Mouse (Mus musculus) midbrain, postnatal 0 days (tissue): ENCODE data around the gene Necab3. TPM values are rescaled to one million over a fixed set of nuclear protein-coding genes. Genes with fewer than 3 reads are reported as not detected.

Experiments
- ATAC-seq: fragments of 200-750 bp; cut with Nextera tagmentation; 2 replicates; pipeline ENCODE4 v1.8.0; 2017; ENCODE audit warnings: moderate number of reproducible peaks, mild to moderate bottlenecking, moderate TSS enrichment, moderate library complexity; ENCODE audit not compliant: low FRiP score
- DNase-seq: peaks from one replicate; pipeline ENCODE4 v3.0.0-alpha.2; 2015; ENCODE audit warnings: low spot score
- H3K27ac ChIP-seq: fragments of 300-500 bp; sonication (generic); 2 replicates; pipeline ENCODE4 v1.5.1; 2014; ENCODE audit warnings: low read depth, mild to moderate bottlenecking, low read length, mixed read lengths
- H3K27me3 ChIP-seq: fragments of 300-500 bp; sonication (generic); 2 replicates; pipeline ENCODE4 v1.6.1; 2014; ENCODE audit warnings: low read length, control low read depth, mixed read lengths; ENCODE audit not compliant: insufficient read depth
- H3K36me3 ChIP-seq: fragments of 300-500 bp; sonication (generic); 2 replicates; pipeline ENCODE4 v1.6.1; 2014; ENCODE audit warnings: low read length, control low read depth, mixed read lengths; ENCODE audit not compliant: insufficient read depth
- H3K4me1 ChIP-seq: fragments of 300-500 bp; sonication (generic); 2 replicates; pipeline ENCODE4 v1.6.1; 2014; ENCODE audit warnings: mild to moderate bottlenecking, control low read depth, antibody characterized with exemption, low read length, mixed read lengths; ENCODE audit not compliant: insufficient read depth
- H3K4me2 ChIP-seq: fragments of 300-500 bp; sonication (generic); 2 replicates; pipeline ENCODE4 v1.6.1; 2014; ENCODE audit warnings: low read depth, mild to moderate bottlenecking, low read length, mixed read lengths; ENCODE audit not compliant: poor library complexity, severe bottlenecking
- H3K4me3 ChIP-seq: fragments of 300-500 bp; sonication (generic); 2 replicates; pipeline ENCODE4 v1.5.1; 2014; ENCODE audit warnings: low read depth, mild to moderate bottlenecking, low read length, moderate library complexity
- H3K9ac ChIP-seq: fragments of 300-500 bp; sonication (generic); replicated peaks from 2 replicates; pipeline ENCODE4 v1.6.1; 2014; ENCODE audit warnings: mild to moderate bottlenecking, low read length, moderate library complexity, mixed read lengths; ENCODE audit not compliant: poor library complexity, severe bottlenecking
- H3K9me3 ChIP-seq: fragments of 300-500 bp; sonication (generic); 2 replicates; pipeline ENCODE4 v1.6.1; 2016; ENCODE audit warnings: low read length, control low read depth
- CTCF ChIP-seq: IDR thresholded peaks from 2 replicates; pipeline ENCODE4 v1.5.1; 2016; ENCODE audit warnings: antibody characterized with exemption, mild to moderate bottlenecking
- WGBS: fragments of 180-500 bp; shearing (Covaris S2); extraction: QIAGEN DNeasy Blood & Tissue Kit; methylation state at CpG from one replicate; pipeline ENCODE4 v1.1.7; 2014; 5-methylcytosine and 5-hydroxymethylcytosine counted together
- polyA plus RNA-seq: library from polyadenylated mRNA; unstranded; fragments of >200 nt; fragmentation: Nextera tagmentation; extraction: Ambion mirVana; gene quantifications from 2 replicates; pipeline ENCODE4 v1.2.1, GENCODE M21; 2015
- total RNA-seq: library from RNA; depleted of rRNA; stranded (reverse); fragments of >200 nt; gene quantifications from 2 replicates; pipeline ENCODE4 v1.2.3, GENCODE M21; 2014; rRNA removed

Gene Necab3
- total and polyA plus RNA-seq, 2 experiments from 2014 or later = 18.1 to 27.7 TPM

DNA sequence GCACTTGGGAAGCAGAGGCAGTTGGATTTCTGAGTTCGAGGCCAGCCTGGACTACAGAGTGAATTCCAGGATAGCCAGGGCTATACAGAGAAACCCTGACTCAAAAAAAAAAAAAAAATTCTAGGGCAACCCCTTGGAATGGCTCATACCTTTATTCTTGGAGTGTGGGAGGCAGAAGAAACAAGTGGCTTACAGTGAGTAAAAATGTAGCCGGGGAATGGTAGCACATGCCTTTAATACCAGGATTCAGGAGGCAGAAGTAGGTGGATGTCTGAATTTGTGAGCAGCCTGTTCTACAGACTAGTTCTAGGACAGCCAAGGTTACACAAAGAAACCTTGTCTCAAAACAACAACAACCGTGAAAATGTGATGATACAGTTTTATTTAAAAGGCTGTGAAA is 57.9 kb downstream of the Necab3 start:
- no peak for TF ChIP-seq CTCF
- ATAC-seq = no peak
- WGBS = 86% methylated on average over 3 of the region's 3 CpGs

DNA sequence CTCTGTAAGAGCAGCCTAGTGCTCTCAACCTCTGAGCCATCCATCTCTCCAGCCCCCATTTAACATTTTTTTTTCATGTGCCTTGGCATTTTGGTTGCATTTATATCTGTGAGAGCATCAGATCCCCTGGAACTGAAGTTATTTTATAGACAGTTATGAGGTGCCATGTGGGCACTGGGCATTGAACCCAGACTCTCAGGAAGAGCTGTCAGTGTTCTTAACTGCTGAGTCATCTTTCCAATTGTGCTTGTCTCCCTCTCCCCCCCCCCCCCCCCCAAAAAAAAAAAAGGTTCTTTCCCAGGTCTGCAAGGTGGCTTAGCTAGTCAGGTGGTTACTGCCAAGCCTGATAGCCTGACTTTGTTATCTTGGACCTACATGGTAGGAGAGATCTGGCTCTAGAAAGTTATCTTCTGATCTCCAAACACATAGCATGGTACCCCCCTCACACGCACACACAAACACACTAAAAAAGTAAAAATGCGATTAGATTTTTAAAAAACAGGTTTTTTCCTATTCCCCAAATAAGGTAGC is 58.9 kb downstream of the Necab3 start:
- WGBS = 96% methylated on average over 2 of the region's 2 CpGs
- no peak for DNase-seq

More for the DNA sequence above, 57.9 kb downstream of the Necab3 start:
- DNase-seq = no peak
- H3K4me1 ChIP-seq = no peaks in the 10 kb centered on the region
- H3K27ac ChIP-seq = no peak overlapping the region
- no peak overlapping the region for H3K4me3 ChIP-seq
- no peaks in the 10 kb centered on the region for H3K27me3 ChIP-seq
- H3K4me2 ChIP-seq = no peak overlapping the region
- no peaks in the 10 kb centered on the region; the same call in 1 of the 2 replicates for H3K36me3 ChIP-seq
- H3K9me3 ChIP-seq = no peaks in the 10 kb centered on the region
- H3K9ac ChIP-seq = no peak overlapping the region

DNA sequence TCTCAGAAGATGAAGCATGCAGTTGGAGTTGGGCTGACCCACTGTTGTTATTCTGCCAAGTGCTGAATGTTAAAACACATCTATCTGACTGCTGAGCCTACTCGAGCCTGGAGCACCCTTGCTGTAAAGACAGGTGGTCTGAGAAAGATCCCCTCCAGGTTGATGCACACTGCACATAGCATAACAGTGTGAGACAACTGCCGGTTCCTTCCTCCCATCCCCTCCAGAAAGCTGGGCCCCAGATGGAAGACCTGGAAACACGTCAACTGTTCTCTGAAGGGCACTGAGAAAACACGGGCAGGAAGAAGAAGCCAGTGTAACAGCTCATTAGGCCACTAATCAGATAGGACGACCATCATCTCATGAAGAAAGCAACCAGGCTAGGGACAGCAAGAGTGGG is 60.1 kb downstream of the Necab3 start:
- WGBS = 70% methylated on average over 5 of the region's 5 CpGs
- no peak for TF ChIP-seq CTCF
- H3K27me3 ChIP-seq = no peaks in the 10 kb centered on the region
- no peak overlapping the region for H3K4me3 ChIP-seq
- ATAC-seq = no peak
- no peak overlapping the region for H3K4me2 ChIP-seq
- H3K27ac ChIP-seq = no peak overlapping the region
- no peaks in the 10 kb centered on the region for H3K9me3 ChIP-seq
- peak; percentile 37 for DNase-seq
- no peaks in the 10 kb centered on the region; the same call in 1 of the 2 replicates for H3K36me3 ChIP-seq
- no peaks in the 10 kb centered on the region for H3K4me1 ChIP-seq
- no peak overlapping the region for H3K9ac ChIP-seq

More for the DNA sequence above, 58.9 kb downstream of the Necab3 start:
- ATAC-seq = no peak
- Histone ChIP-seq H3K9me3 (no peaks in the 10 kb centered on the region), H3K9ac (no peak overlapping the region), H3K4me3 (no peak overlapping the region), H3K4me2 (no peak overlapping the region), H3K27me3 (no peaks in the 10 kb centered on the region), H3K36me3 (no peaks in the 10 kb centered on the region; the same call in 1 of the 2 replicates), H3K27ac (no peak overlapping the region), H3K4me1 (no peaks in the 10 kb centered on the region)
- TF ChIP-seq CTCF = no peak

GRCm38 (mm10) chr2:154495021-154495420 is 63.7 kb downstream of the Necab3 start:
- WGBS = 91% methylated on average over 4 of the region's 4 CpGs
- ATAC-seq (no peak), DNase-seq (no peak)
- no peak overlapping the region for H3K4me2 ChIP-seq
- H3K27me3 ChIP-seq = no peaks in the 10 kb centered on the region
- no peak for TF ChIP-seq CTCF
- no peak overlapping the region for H3K4me3 ChIP-seq
- no peak overlapping the region for H3K9ac ChIP-seq
- H3K4me1 ChIP-seq = no peaks in the 10 kb centered on the region
- no peaks in the 10 kb centered on the region for H3K9me3 ChIP-seq
- no peak overlapping the region for H3K27ac ChIP-seq
- H3K36me3 ChIP-seq = no peaks in the 10 kb centered on the region

Other genes with a start within 250 kb of the Necab3 start
- gene Cdk5rap1, start 185.9 kb downstream of the Necab3 start, total RNA-seq = 10.8 and 12.4 TPM in 2 replicates
- gene Cdk5rap1, start 185.9 kb downstream of the Necab3 start, polyA plus RNA-seq = 5.4 and 6.2 TPM in 2 replicates
- 28.0 and 32.0 TPM in 2 replicates for gene Snta1, start 150.8 kb downstream of the Necab3 start, total RNA-seq
- gene Snta1, start 150.8 kb downstream of the Necab3 start, polyA plus RNA-seq = 15.4 and 15.8 TPM in 2 replicates
- gene Cbfa2t2, start 122.4 kb downstream of the Necab3 start, total RNA-seq = 53.2 and 57.8 TPM in 2 replicates
- 30.0 and 31.3 TPM in 2 replicates for gene Cbfa2t2, start 122.4 kb downstream of the Necab3 start, polyA plus RNA-seq
- gene 1700003F12Rik, start 11.8 kb downstream of the Necab3 start, total RNA-seq = 1.6 and 2.5 TPM in 2 replicates
- gene 1700003F12Rik, start 11.8 kb downstream of the Necab3 start, polyA plus RNA-seq = 4.0 and 5.3 TPM in 2 replicates
- gene Actl10, start 7.1 kb downstream of the Necab3 start, total RNA-seq = not detected in 2 replicates
- 0.11 and 0.16 TPM in 2 replicates for gene Actl10, start 7.1 kb downstream of the Necab3 start, polyA plus RNA-seq
- 2.0 and 2.3 TPM in 2 replicates for gene E2f1, start 11.0 kb upstream of the Necab3 start, total RNA-seq
- 2.1 and 2.3 TPM in 2 replicates for gene E2f1, start 11.0 kb upstream of the Necab3 start, polyA plus RNA-seq
- gene Pxmp4, start 44.8 kb upstream of the Necab3 start, total RNA-seq = 16.1 and 21.6 TPM in 2 replicates
- 17.8 and 21.1 TPM in 2 replicates for gene Pxmp4, start 44.8 kb upstream of the Necab3 start, polyA plus RNA-seq
- 7.7 and 10.4 TPM in 2 replicates for gene Zfp341, start 54.4 kb upstream of the Necab3 start, total RNA-seq
- 1.2 and 1.5 TPM in 2 replicates for gene Zfp341, start 54.4 kb upstream of the Necab3 start, polyA plus RNA-seq
- not detected in 2 replicates for gene 4930519P11Rik, start 54.5 kb upstream of the Necab3 start, total RNA-seq
- gene 4930519P11Rik, start 54.5 kb upstream of the Necab3 start, polyA plus RNA-seq = 0.35 TPM in 1 of 2 replicates, not detected in the other
- gene Chmp4b, start 92.8 kb upstream of the Necab3 start, total RNA-seq = 152 and 156 TPM in 2 replicates
- 28.1 and 31.7 TPM in 2 replicates for gene Chmp4b, start 92.8 kb upstream of the Necab3 start, polyA plus RNA-seq
- not detected in 2 replicates for gene Gm14214, start 211.1 kb upstream of the Necab3 start, total RNA-seq
- gene Gm14214, start 211.1 kb upstream of the Necab3 start, polyA plus RNA-seq = not detected in 2 replicates
- 132 and 160 TPM in 2 replicates for gene Raly, start 232.2 kb upstream of the Necab3 start, total RNA-seq
- gene Raly, start 232.2 kb upstream of the Necab3 start, polyA plus RNA-seq = 18.4 and 19.3 TPM in 2 replicates
- gene a, start 232.5 kb upstream of the Necab3 start, total RNA-seq = 5.9 TPM in 1 of 2 replicates, not detected in the other
- 1.1 and 2.3 TPM in 2 replicates for gene a, start 232.5 kb upstream of the Necab3 start, polyA plus RNA-seq